Mouse (Mus musculus) lung, adult 2 months (tissue): ENCODE measurements around the gene Yy1. TPM values are rescaled to one million over a fixed set of nuclear protein-coding genes. Genes with fewer than 3 reads are reported as not detected.
A peak's percentile ranks its signal among the peaks of the same experiment; 100 is the strongest.

Experiments
- DNase-seq: peaks from one replicate; pipeline ENCODE4 v3.0.0; 2022
- H3K4me1 ChIP-seq: fragments of 200-500 bp; 2 replicates; pipeline ENCODE4 v1.6.1; 2011; ENCODE audit warnings: low read length; ENCODE audit not compliant: control insufficient read depth, insufficient read depth
- H3K4me3 ChIP-seq: fragments of 200-500 bp; replicated peaks from 2 replicates; pipeline ENCODE3; 2011; ENCODE audit warnings: low read depth, mild to moderate bottlenecking, control low read depth, low read length; ENCODE audit errors: extremely low read depth
- CTCF ChIP-seq: fragments of 200-500 bp; IDR thresholded peaks from 2 replicates; pipeline ENCODE4 v1.5.1; 2011; ENCODE audit warnings: mild to moderate bottlenecking, low read length, control low read depth; ENCODE audit not compliant: insufficient read depth
- POLR2A ChIP-seq: fragments of 200-500 bp; IDR thresholded peaks from 2 replicates; pipeline ENCODE4 v1.6.1; 2011; ENCODE audit warnings: low read depth, mild to moderate bottlenecking, control low read depth, low read length, borderline replicate concordance; ENCODE audit errors: extremely low read depth
- WGBS: fragments of 180-500 bp; shearing (Covaris S2); methylation state at CpG from one replicate; pipeline ENCODE4 v1.1.7; 2018; 5-methylcytosine and 5-hydroxymethylcytosine counted together
- polyA plus RNA-seq: library from polyadenylated mRNA; depleted of rRNA; stranded (reverse); fragments of >200 nt; gene quantifications from 2 replicates; pipeline ENCODE4 v1.2.3, GENCODE M21; 2012

The Yy1 gene
- polyA plus RNA-seq, 1 experiment = 19.3 TPM

DNA sequence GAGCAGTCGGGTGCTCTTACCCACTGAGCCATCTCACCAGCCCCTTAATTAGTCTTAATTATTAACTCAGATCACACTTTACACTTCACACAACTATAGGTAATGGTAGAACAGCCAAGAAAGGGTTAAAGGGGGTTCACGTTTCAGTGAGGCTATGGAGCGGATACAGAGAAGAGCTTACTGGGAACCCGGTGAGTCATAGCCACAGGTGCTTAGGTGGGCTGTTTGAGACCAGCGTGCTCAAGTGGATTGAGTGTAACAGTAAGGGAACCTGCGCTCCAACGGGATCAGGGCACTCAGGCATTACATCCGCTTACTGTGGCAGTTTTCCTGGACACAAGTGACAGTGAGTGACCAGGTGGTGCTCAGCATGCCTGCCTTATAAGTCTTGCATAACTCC is 30.3 kb downstream of the Yy1 start:
- 61% methylated on average over 8 of the region's 8 CpGs for WGBS
- DNase-seq = no peak
- TF ChIP-seq CTCF (no peak), POLR2A (no peak)
- Histone ChIP-seq H3K4me1 (no peaks in the 10 kb centered on the region), H3K4me3 (no peak overlapping the region)

DNA sequence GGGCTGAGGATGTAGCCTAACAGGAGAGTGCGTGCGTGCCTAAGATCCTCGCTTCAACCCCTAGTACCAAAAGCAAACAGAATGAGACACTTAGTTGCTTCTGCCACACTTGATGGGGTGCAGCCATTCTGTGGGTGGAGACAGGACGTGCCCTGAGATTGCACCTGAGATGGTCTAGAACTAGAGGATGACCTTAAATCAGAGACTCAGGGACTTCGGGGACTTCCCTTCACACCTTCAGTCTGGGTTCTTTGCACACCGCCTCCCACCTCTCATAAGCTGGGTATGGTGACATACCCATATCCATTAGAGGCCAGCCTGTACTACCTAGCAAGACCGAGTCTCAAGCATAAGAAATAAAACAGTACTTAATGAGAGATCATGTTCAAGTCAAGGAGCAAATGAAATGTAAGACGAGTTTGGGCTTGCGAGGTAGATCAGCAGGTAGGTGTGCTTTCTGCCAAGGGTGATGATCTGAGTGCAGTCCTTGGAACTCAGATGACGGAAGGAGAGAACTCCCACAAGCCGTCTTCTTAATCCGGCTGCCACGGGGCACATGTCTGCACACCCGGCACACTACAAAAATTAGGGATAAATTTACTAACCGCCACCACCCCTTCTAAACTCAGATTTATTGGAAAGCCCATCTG is 31.6 kb downstream of the Yy1 start:
- TF ChIP-seq POLR2A = no peak
- TF ChIP-seq CTCF = no peak
- H3K4me3 ChIP-seq = no peak overlapping the region
- 87% methylated on average over 15 of the region's 15 CpGs for WGBS
- no peaks in the 10 kb centered on the region for H3K4me1 ChIP-seq
- DNase-seq = no peak

DNA sequence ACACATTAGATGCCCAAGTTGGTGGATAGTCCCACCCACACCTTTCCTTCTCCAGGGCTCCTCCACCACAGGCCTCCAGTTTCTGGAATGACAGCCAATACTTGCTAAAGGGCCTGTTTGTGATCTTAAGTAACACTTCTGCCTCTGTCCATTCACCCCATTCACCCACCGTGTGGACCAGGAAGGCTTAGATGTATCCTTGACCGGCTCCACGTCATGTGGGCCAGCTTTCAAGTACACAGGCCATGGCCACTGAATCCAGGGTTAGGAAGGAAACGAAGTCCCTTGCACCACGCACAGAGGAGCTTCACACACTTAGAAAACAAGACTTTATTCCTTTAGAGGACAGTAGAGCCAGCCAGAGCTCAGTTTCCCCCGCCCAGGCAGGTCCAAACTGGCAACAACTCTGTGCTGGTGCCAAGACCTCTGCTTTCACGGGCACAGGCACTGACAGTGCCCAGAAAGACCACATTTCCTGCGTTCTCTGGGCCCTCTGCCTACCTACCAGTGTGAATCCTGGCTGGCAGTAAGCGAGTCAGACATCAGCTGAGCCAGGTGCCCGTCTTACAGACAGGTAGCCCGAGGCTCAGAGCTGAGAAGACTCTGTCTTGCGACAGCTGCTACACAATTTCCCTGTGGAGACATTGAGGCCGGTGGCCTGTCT is 32.9 kb downstream of the Yy1 start:
- no peaks in the 10 kb centered on the region for H3K4me1 ChIP-seq
- no peak for TF ChIP-seq POLR2A
- no peak for TF ChIP-seq CTCF
- 88% methylated on average over 13 of the region's 13 CpGs for WGBS
- no peak for DNase-seq
- no peak overlapping the region for H3K4me3 ChIP-seq

DNA sequence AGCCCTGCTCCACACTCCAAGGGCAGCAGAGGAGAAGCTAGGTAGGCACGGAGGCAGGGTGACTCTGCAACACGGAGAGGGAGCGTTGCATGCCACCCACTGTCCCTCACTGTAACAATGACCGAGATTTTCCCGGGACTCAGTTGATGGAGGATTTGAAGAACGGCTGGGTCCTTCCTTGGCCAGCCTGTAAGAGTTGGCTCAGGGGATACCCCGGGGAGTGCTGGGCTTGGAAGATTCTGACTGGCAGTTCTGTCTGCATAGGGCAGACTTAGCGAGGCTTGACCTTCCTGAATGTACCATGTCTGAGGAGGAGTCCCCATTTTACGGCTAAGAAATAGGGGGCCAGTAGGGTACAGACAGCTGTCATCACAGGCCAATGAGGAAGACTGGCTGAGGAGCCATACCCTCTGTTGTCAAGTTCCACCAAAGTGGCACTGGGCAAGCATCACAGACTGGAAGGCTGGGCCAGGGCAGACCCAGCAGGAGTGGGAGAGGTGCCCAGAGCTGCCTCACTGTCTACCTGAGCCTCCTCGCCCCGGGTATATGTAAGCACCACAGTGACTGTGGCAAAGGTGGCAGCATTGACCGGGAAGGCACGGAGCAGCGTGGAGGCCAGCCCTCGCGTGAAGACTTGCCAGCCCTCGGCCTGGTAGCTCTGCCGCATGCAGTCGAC is 33.6 kb downstream of the Yy1 start:
- no peak for DNase-seq
- Histone ChIP-seq H3K4me3 (no peak overlapping the region), H3K4me1 (no peaks in the 10 kb centered on the region)
- TF ChIP-seq POLR2A (no peak), CTCF (no peak)
- 94% methylated on average over 19 of the region's 19 CpGs for WGBS

DNA sequence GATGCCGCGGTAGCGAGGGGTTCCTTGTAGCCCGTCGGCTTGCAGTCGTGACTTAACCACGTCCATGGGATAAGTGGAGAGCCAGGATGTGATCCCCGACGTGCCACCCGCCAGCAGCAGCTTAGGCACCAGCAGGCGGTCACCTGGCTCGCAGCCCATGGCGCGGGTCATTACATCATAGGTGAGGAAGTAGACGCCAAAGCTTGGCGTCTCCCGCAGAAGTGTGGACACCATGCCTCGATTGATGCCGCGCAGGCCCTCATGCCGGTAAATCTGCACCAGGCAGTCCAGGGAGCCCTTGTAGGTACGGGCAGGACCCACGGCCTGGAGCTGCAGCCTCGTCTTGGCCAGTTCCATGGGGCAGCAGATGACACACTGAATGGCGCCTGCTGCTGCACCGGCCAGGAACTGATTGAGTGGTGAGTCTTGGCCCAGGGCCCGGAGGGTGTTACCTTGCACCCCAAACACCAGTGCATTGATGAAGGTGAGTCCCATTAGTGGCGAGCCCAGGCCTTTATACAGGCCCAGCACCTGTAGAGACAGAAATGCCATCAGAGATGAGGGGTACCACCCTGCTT is 34.3 kb downstream of the Yy1 start:
- no peaks in the 10 kb centered on the region; the same call in 1 of the 2 replicates for H3K4me1 ChIP-seq
- WGBS = 90% methylated on average over 28 of the region's 28 CpGs
- DNase-seq = no peak
- no peak for TF ChIP-seq POLR2A
- no peak for TF ChIP-seq CTCF
- no peak overlapping the region for H3K4me3 ChIP-seq

DNA sequence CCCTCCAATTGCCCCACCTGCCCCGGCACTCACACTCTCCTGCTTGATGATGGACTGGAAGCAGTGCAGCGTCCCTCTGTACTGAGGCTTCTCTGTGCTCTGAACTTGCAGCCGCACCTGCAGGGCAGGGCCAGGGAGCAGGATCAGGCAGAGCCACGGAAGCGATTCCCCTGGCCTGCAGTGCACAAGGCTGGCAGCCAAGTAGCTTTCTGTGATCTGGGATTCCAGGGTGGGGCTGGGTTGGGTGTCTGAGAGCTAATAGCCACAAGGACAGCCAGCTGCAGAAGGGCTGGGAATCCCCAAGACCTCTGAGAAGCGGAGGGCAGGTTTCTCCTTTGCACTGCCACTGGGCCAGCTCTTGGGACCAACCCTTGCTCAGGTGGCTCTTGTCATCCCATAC is 34.9 kb downstream of the Yy1 start:
- 83% methylated on average over 6 of the region's 6 CpGs for WGBS
- no peak overlapping the region for H3K4me3 ChIP-seq
- H3K4me1 ChIP-seq = peaks cover 4% of the 10 kb centered on the region; the same call in 1 of the 2 replicates
- TF ChIP-seq CTCF (no peak), POLR2A (no peak)
- no peak for DNase-seq

DNA sequence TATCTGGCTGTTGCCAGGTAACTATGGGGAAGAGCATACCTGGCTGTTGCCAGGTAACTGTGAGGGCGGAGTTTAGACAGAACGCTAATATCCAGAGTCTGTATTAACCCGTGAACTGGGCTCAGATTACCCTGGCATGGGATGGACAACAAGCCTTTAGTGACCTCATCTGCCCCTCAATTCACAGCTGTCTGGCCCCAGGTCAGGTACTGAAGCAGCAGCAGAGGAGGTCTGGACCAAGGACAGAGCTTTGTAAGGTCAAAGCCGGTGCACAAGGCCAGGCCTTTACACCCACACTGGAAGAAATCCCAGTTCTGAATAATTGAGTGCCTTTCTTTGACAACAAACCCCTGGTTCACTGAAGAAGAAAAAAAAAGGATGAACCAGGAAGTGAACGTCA is 36.9 kb downstream of the Yy1 start:
- H3K4me3 ChIP-seq = no peak overlapping the region
- WGBS = 56% methylated on average over 5 of the region's 5 CpGs
- TF ChIP-seq CTCF (no peak), POLR2A (no peak)
- DNase-seq = no peak
- peaks cover 7% of the 10 kb centered on the region; the same call in 1 of the 2 replicates for H3K4me1 ChIP-seq

DNA sequence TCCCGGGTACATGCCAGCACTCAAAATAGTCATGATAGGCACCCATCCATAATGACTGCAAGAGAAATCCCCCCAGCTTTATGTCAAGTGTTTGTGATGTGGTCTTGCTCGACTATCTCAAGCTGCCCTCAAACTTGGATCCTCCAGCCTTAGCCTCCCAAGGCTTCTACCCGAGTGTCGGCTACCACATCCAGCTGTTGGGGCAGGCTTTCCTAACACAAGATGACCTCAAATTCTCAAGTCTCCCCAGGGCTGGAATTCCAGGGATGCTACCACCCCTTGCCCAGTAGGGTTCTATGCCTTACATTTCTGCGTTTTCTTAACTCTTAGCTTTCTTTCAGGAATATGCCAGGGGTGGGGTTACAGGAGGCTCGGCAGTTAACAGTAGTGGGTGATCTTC is 37.6 kb downstream of the Yy1 start:
- no peak overlapping the region for H3K4me3 ChIP-seq
- H3K4me1 ChIP-seq = peaks cover 7% of the 10 kb centered on the region; the same call in 1 of the 2 replicates
- 69% methylated on average over 6 of the region's 6 CpGs for WGBS
- no peak for TF ChIP-seq POLR2A
- TF ChIP-seq CTCF = no peak
- DNase-seq = no peak

DNA sequence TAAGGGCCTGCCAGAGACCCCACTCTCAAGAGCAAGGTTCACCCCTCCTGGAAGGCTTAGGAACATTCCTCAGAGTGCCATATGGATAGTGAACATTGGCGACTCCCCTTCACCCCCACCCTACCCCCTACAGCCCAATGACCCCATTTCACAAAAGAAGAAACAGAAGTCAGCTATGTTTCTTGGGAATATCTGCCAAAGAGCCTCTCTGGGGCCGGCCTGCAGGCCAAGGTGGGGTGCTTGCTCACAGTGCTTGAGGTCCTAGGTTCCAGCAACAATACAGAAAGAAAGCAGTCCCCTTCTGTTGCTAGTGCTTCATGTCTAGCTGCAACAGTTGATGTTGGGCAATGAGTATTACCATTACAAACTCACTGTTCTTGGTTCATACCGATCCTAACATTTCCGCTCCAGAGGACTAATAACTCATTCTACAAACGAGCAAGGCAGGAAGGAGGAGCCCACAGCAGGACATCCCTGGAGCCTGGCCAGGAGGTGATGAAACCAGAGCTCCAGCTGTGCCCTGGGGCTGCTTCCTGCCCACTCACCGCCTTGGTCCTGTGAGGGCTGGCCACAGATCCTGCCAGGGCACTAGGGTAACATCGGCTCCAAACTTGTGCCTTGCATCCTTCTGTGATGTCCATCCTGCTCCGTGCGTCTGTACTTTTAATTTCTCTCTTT is 39.3 kb downstream of the Yy1 start:
- Histone ChIP-seq H3K4me3 (no peak overlapping the region), H3K4me1 (peaks cover 10% of the 10 kb centered on the region)
- DNase-seq = peak; percentile 42
- 44% methylated on average over 9 of the region's 9 CpGs for WGBS
- TF ChIP-seq CTCF (no peak), POLR2A (no peak)
